Mouse (Mus musculus) lung, postnatal 0 days (tissue): ENCODE data around the gene Ythdf1. TPM values are rescaled to one million over a fixed set of nuclear protein-coding genes. Genes with fewer than 3 reads are reported as not detected.

Source experiments
- ATAC-seq: fragments of 200-750 bp; cut with Nextera tagmentation; 2 replicates; pipeline ENCODE4 v1.8.0; 2017; ENCODE audit warnings: moderate library complexity
- DNase-seq: peaks from one replicate; pipeline ENCODE4 v3.0.0-alpha.2; 2016; ENCODE audit warnings: low spot score
- H3K27ac ChIP-seq: fragments of 300-500 bp; sonication (generic); 2 replicates; pipeline ENCODE4 v1.5.1; 2014; ENCODE audit warnings: antibody characterized with exemption, mild to moderate bottlenecking, low read length, mixed read lengths
- H3K27me3 ChIP-seq: fragments of 300-500 bp; sonication (generic); replicated peaks from 2 replicates; pipeline ENCODE4 v1.6.1; 2014; ENCODE audit warnings: low read length, mixed read lengths; ENCODE audit not compliant: insufficient read depth
- H3K36me3 ChIP-seq: fragments of 300-500 bp; sonication (generic); 2 replicates; pipeline ENCODE4 v1.6.1; 2014; ENCODE audit warnings: low read length, mixed read lengths; ENCODE audit not compliant: insufficient read depth
- H3K4me1 ChIP-seq: fragments of 300-500 bp; sonication (generic); 2 replicates; pipeline ENCODE4 v1.6.1; 2014; ENCODE audit warnings: antibody characterized with exemption, low read depth, low read length, mixed read lengths; ENCODE audit not compliant: insufficient read depth
- H3K4me2 ChIP-seq: fragments of 300-500 bp; sonication (generic); replicated peaks from 2 replicates; pipeline ENCODE4 v1.6.1; 2014; ENCODE audit warnings: low read depth, mild to moderate bottlenecking, low read length, moderate library complexity, mixed read lengths
- H3K4me3 ChIP-seq: fragments of 300-500 bp; sonication (generic); 2 replicates; pipeline ENCODE4 v1.5.1; 2014; ENCODE audit warnings: low read depth, low read length
- H3K9ac ChIP-seq: fragments of 300-500 bp; sonication (generic); replicated peaks from 2 replicates; pipeline ENCODE4 v1.6.1; 2014; ENCODE audit warnings: low read depth, mild to moderate bottlenecking
- H3K9me3 ChIP-seq: fragments of 300-500 bp; sonication (generic); 2 replicates; pipeline ENCODE4 v1.6.1; 2016; ENCODE audit warnings: low read length, mixed read lengths
- CTCF ChIP-seq: IDR thresholded peaks from 2 replicates; pipeline ENCODE4 v1.5.1; 2016; ENCODE audit warnings: antibody characterized with exemption, mild to moderate bottlenecking
- EP300 ChIP-seq: IDR thresholded peaks from 2 replicates; pipeline ENCODE4 v1.6.1; 2016; ENCODE audit warnings: antibody characterized with exemption, mild to moderate bottlenecking, control low read depth
- WGBS: fragments of 180-500 bp; shearing (Covaris S2); extraction: QIAGEN DNeasy Blood & Tissue Kit; methylation state at CpG from one replicate; pipeline ENCODE4 v1.1.7; 2014; 5-methylcytosine and 5-hydroxymethylcytosine counted together
- polyA plus RNA-seq: library from polyadenylated mRNA; unstranded; fragments of >200 nt; fragmentation: Nextera tagmentation; extraction: Ambion mirVana; gene quantifications from 2 replicates; pipeline ENCODE4 v1.2.1, GENCODE M21; 2015

Ythdf1 gene
- polyA plus RNA-seq, 1 experiment from 2014 or later, result 40.3 TPM

GRCm38 (mm10) chr2:180960187-180960586, 39.4 kb upstream of the Ythdf1 start:
- DNase-seq (no peak), ATAC-seq (peak; percentile 52)
- Histone ChIP-seq H3K4me2 (no peak overlapping the region), H3K4me3 (no peak overlapping the region), H3K27ac (peak overlapping the region; percentile 62; the same call in 1 of the 2 replicates), H3K4me1 (no peaks in the 10 kb centered on the region), H3K9ac (no peak overlapping the region), H3K9me3 (no peaks in the 10 kb centered on the region), H3K36me3 (no peaks in the 10 kb centered on the region), H3K27me3 (0 out of 2 replicates have a peak, but pooled peaks cover 1% of the 10 kb centered on the region)
- TF ChIP-seq EP300 (no peak), CTCF (no peak)
- 40% methylated on average over 3 of the region's 3 CpGs for WGBS

GRCm38 (mm10) chr2:180959605-180960004, 38.9 kb upstream of the Ythdf1 start:
- WGBS, result 50% methylated on average over 7 of the region's 7 CpGs
- Histone ChIP-seq H3K36me3 (no peaks in the 10 kb centered on the region), H3K4me1 (0 out of 2 replicates have a peak, but pooled peaks cover 2% of the 10 kb centered on the region), H3K27ac (0 out of 2 replicates have a peak overlapping the region, but pooled peaks have one; percentile 62), H3K27me3 (0 out of 2 replicates have a peak, but pooled peaks cover 4% of the 10 kb centered on the region), H3K9ac (no peak overlapping the region), H3K4me3 (no peak overlapping the region), H3K9me3 (no peaks in the 10 kb centered on the region), H3K4me2 (no peak overlapping the region)
- peak; percentile 78 for DNase-seq
- TF ChIP-seq EP300, result no peak
- no peak for TF ChIP-seq CTCF
- ATAC-seq, result peak; percentile 29; the same call in 1 of the 2 replicates

- H3K27ac ChIP-seq, result peak within 1 kb of the TSS; percentile 73
- H3K9me3 ChIP-seq, result no peaks in the 10 kb centered on the region
- no peaks in the 10 kb centered on the region for H3K36me3 ChIP-seq
- DNase-seq (peak; percentile 82), ATAC-seq (peak; percentile 83)
- H3K4me2 ChIP-seq, result peak within 1 kb of the TSS; percentile 65
- 0 out of 2 replicates have a peak, but pooled peaks cover 2% of the 10 kb centered on the region for H3K4me1 ChIP-seq
- peaks cover 8% of the 10 kb centered on the region; the same call in 1 of the 2 replicates for H3K27me3 ChIP-seq
- H3K4me3 ChIP-seq, result peak within 1 kb of the TSS; percentile 46
- TF ChIP-seq EP300 (no peak), CTCF (peak; percentile 49)
- no peak within 1 kb of the TSS for H3K9ac ChIP-seq
- 2% methylated on average over 48 of the region's 52 CpGs for WGBS
These were observed 33.6 kb upstream of the Ythdf1 start, which contains the start of gene Nkain4 for GRCm38 (mm10) chr2:180954061-180955047. Gene Nkain4 (minus strand): TSS chr2:180954699.

GRCm38 (mm10) chr2:180953638-180954037, 32.9 kb upstream of the Ythdf1 start:
- Histone ChIP-seq H3K36me3 (no peaks in the 10 kb centered on the region), H3K9ac (no peak overlapping the region), H3K4me1 (0 out of 2 replicates have a peak, but pooled peaks cover 2% of the 10 kb centered on the region), H3K27ac (peak overlapping the region; percentile 73), H3K27me3 (peaks cover 8% of the 10 kb centered on the region; the same call in 1 of the 2 replicates), H3K4me2 (peak overlapping the region; percentile 65), H3K9me3 (no peaks in the 10 kb centered on the region), H3K4me3 (peak overlapping the region; percentile 46)
- no peak for ATAC-seq
- DNase-seq, result no peak
- WGBS, result 24% methylated on average over 2 of the region's 2 CpGs
- TF ChIP-seq EP300 (no peak), CTCF (no peak)

- WGBS, result 13% methylated on average over 9 of the region's 9 CpGs
- H3K9ac ChIP-seq, result no peak overlapping the region
These were observed 32.0 kb upstream of the Ythdf1 start for GRCm38 (mm10) chr2:180952731-180953171.

GRCm38 (mm10) chr2:180949947-180950346, 29.2 kb upstream of the Ythdf1 start:
- no peak overlapping the region for H3K4me3 ChIP-seq
- no peak for ATAC-seq
- no peaks in the 10 kb centered on the region for H3K9me3 ChIP-seq
- no peaks in the 10 kb centered on the region for H3K36me3 ChIP-seq
- no peak for DNase-seq
- TF ChIP-seq CTCF (no peak), EP300 (no peak)
- 16% methylated on average over 1 of the region's 1 CpGs for WGBS
- peaks cover 4% of the 10 kb centered on the region; the same call in 1 of the 2 replicates for H3K27me3 ChIP-seq
- no peak overlapping the region for H3K27ac ChIP-seq
- H3K4me2 ChIP-seq, result no peak overlapping the region
- H3K9ac ChIP-seq, result no peak overlapping the region
- 0 out of 2 replicates have a peak, but pooled peaks cover 2% of the 10 kb centered on the region for H3K4me1 ChIP-seq

More at GRCm38 (mm10) chr2:180952731-180953171, 32.0 kb upstream of the Ythdf1 start:
- H3K36me3 ChIP-seq, result no peaks in the 10 kb centered on the region
- DNase-seq, result peak; percentile 48
- TF ChIP-seq CTCF (no peak), EP300 (no peak)
- H3K27me3 ChIP-seq, result peaks cover 8% of the 10 kb centered on the region; the same call in 1 of the 2 replicates
- no peaks in the 10 kb centered on the region for H3K9me3 ChIP-seq
- no peak for ATAC-seq
- H3K4me2 ChIP-seq, result peak overlapping the region; percentile 65
- H3K4me1 ChIP-seq, result 0 out of 2 replicates have a peak, but pooled peaks cover 2% of the 10 kb centered on the region
- peak overlapping the region; percentile 55; the same call in 1 of the 2 replicates for H3K27ac ChIP-seq
- 0 out of 2 replicates have a peak overlapping the region, but pooled peaks have one; percentile 46 for H3K4me3 ChIP-seq
